Mouse (Mus musculus) ES-Bruce4 (cell line): ENCODE data around the gene Eps8l3.

Source experiments
- CTCF ChIP-seq: IDR thresholded peaks from one replicate; pipeline ENCODE4 v1.8.1; 2011; ENCODE audit warnings: low read depth, low read length
- EP300 ChIP-seq: IDR thresholded peaks from 2 replicates; pipeline ENCODE4 v1.6.1; 2011; ENCODE audit warnings: low read depth, low read length; ENCODE audit not compliant: insufficient read depth
- POLR2A ChIP-seq: IDR thresholded peaks from one replicate; pipeline ENCODE4 v1.8.1; 2011; ENCODE audit warnings: low read length; ENCODE audit not compliant: insufficient read depth

DNA sequence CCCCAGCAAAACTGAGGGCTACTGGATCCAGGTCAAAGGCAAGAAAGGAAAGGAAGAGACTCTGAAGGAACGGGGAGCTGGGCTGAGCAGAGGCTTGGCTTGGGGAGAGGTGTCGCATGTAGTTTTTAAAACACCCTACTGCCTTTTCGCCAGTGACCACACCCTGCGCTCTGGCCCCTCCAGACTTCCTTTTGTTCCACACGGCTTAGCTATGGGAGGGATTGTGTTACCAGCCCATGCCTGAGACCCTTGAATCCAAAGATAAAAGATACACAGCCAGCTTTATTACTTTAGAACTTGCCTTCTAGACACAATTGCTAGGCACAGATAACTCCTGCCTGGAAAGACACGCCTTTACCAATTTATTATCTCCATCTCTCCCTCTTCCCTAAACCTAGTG lies 28.9 kb downstream of the Eps8l3 start:
- TF ChIP-seq CTCF (no peak), POLR2A (no peak), EP300 (no peak)
